Mouse (Mus musculus) layer of hippocampus, postnatal 14 days (tissue): Measurements from ENCODE around the gene Olfr1. TPM values are rescaled to one million over a fixed set of nuclear protein-coding genes. Genes with fewer than 3 reads are reported as not detected.

Source experiments
- DNase-seq, 2 experiments: peaks; one replicate each; pipeline ENCODE4 v3.0.0; 2021 to 2022; ENCODE audit warnings: low spot score in 2 of 2, mixed read lengths in 1 of 2
- long read RNA-seq, 2 experiments: library from polyadenylated mRNA; stranded (forward); transcript quantifications; one replicate each; pipeline ENCODE4 v2.0.0; 2021
- total RNA-seq, 2 experiments: library from RNA; stranded (reverse); gene quantifications; 2 replicates each; pipeline ENCODE4 v1.2.3; 2021

Olfr1 gene
- not detected for total RNA-seq
- long read RNA-seq, experiment 1, result 0 reads
- long read RNA-seq, experiment 2, result 0 reads

GRCm38 (mm10) chr11:73399514-73399913 lies at the start of gene Olfr1:
TSS of gene Olfr1 (minus strand) at chr11:73399614.
- no peak for DNase-seq

DNA sequence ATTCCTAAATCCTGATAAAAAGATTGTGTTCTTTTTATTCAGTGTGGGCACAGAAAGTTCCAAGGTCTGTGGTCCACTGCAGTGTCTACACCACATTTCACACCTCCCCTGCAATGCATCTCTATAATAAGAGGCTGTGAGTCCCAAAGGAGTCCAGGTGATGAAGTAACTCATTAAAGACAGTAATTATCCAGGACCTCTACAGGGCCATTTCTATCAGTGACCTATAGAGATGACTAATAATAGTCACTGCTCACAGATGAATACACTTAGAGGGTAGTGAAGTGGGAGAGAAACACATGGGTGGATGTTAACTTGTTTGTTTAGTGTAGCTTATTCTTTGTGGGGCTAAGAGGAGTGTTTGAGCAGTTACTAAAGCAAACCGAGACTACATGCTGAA lies 29.0 kb upstream of the Olfr1 start, which contains the start of gene Olfr378:
TSS of gene Olfr378 (minus strand) at position 101 of the 400 bp plus-strand sequence.
- no peak for DNase-seq

DNA sequence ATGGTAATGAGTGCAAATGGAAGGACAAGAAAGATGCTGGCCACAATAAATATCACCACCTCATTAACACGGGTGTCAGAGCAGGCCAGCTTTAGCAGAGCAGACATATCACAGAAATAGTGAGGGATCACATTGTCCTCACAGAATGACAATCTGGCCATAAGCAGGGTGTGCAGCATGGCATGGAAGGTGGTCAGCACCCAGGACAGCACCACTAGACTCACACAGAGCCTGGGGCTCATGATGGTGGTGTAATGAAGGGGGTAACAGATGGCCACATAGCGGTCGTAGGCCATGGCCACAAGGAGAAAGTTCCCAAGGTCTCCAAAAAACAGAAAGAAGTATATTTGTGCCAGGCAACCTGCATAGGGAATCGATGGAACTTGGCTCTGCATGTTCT lies 4.0 kb downstream of the Olfr1 start:
- no peak for DNase-seq

DNA sequence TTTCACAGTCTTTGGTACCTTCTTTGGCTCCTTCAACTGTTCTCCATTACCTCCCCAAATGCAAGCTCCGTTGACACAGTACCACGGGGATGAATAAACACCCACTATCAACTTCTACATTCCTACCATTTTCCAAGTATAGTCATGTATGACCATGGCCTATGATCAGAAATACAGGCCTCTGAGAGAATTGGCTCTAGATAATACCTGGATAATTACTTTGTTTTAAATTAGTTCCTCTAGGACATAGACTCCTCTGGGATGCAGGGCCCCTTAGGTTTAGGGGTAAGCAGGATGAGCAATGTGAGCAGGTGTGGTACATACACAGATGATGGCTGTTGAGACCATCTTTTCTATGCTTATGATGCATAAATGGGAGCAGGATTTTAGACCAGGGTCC lies 28.5 kb downstream of the Olfr1 start, which contains the start of gene Olfr376:
TSS of gene Olfr376 (plus strand) at position 301 of the 400 bp plus-strand sequence.
- no peak for DNase-seq

- no peak for DNase-seq
These were observed 48.9 kb downstream of the Olfr1 start, which contains the start of gene Olfr20 for GRCm38 (mm10) chr11:73350483-73350882. TSS of gene Olfr20 (plus strand) at chr11:73350783.

Other genes starting within 250 kb of the Olfr1 start
- gene P2rx5, start 239.2 kb downstream of the Olfr1 start, total RNA-seq, result 1 to 10 TPM; 1.8 to 3.0 TPM
- gene Emc6, start 222.6 kb downstream of the Olfr1 start, total RNA-seq, result 10 to 100 TPM; 60.6 to 61.9 TPM
- 10 to 100 TPM; 22.1 to 22.9 TPM for gene Tax1bp3, start 222.5 kb downstream of the Olfr1 start, total RNA-seq
- 10 to 100 TPM; 18.6 to 20.5 TPM for gene Ctns, start 200.6 kb downstream of the Olfr1 start, total RNA-seq
- gene Shpk, start 200.2 kb downstream of the Olfr1 start, total RNA-seq, result 1 to 10 TPM; 3.0 to 3.2 TPM
- not detected for gene Trpv1, start 165.3 kb downstream of the Olfr1 start, total RNA-seq
- gene Trpv3, start 132.2 kb downstream of the Olfr1 start, total RNA-seq, result under 1 TPM; 0.41 to 0.55 TPM
- gene Aspa, start 70.0 kb downstream of the Olfr1 start, total RNA-seq, result 1 to 10 TPM; 3.8 to 4.5 TPM
- not detected for gene Gm49340, start 69.9 kb downstream of the Olfr1 start, total RNA-seq
- gene Spata22, start 69.9 kb downstream of the Olfr1 start, total RNA-seq, result not detected
- not detected for gene Olfr20, start 48.8 kb downstream of the Olfr1 start, total RNA-seq
- not detected for gene Olfr376, start 28.4 kb downstream of the Olfr1 start, total RNA-seq
- not detected for gene Olfr378, start 28.9 kb upstream of the Olfr1 start, total RNA-seq
- not detected for gene Olfr380, start 57.9 kb upstream of the Olfr1 start, total RNA-seq
- gene Olfr381, start 92.0 kb upstream of the Olfr1 start, total RNA-seq, result not detected
- not detected for gene Olfr382, start 117.6 kb upstream of the Olfr1 start, total RNA-seq
- gene Olfr385, start 193.4 kb upstream of the Olfr1 start, total RNA-seq, result not detected
- not detected for gene Olfr384, start 199.0 kb upstream of the Olfr1 start, total RNA-seq